Mouse (Mus musculus): Measurements from ENCODE around the gene Cfap97d2. TPM values are rescaled to one million over a fixed set of nuclear protein-coding genes. Genes with fewer than 3 reads are reported as not detected.
"Not testable (repeated sequence)": the region's sequence is repeated elsewhere in the genome, so short reads cannot be mapped to it uniquely, and the experiment has no call there.

The Cfap97d2 gene
- total and polyA plus RNA-seq, 2 experiments from 2014 or later = 1.6 to 1.7 TPM

GRCm38 (mm10) chr8:13740817-13741613, 35.3 kb downstream of the Cfap97d2 start:
- no peak for TF ChIP-seq CTCF (IDR thresholded peaks at IDR 0.05; ENCODE audit: low read depth)
- 89% methylated on average over 7 of the region's 7 CpGs for WGBS
- H3K27ac ChIP-seq (ENCODE audit: low read depth, low read length) = no peak overlapping the region

GRCm38 (mm10) chr8:13746212-13746611, 40.5 kb downstream of the Cfap97d2 start:
- not testable (repeated sequence) for DNase-seq; H3K4me1 ChIP-seq (ENCODE audit: insufficient read depth); H3K4me2 ChIP-seq (ENCODE audit: low read depth); H3K27me3 ChIP-seq (ENCODE audit: insufficient read depth, low read length); ATAC-seq; H3K27ac ChIP-seq (ENCODE audit: low read depth, low read length); H3K9me3 ChIP-seq (ENCODE audit: low read length); H3K4me3 ChIP-seq (ENCODE audit: low read depth, low read length); H3K9ac ChIP-seq; H3K36me3 ChIP-seq (ENCODE audit: insufficient read depth)
- WGBS = 86% methylated on average over 5 of the region's 6 CpGs

More at GRCm38 (mm10) chr8:13740817-13741613, 35.3 kb downstream of the Cfap97d2 start:
- Histone ChIP-seq H3K4me2 (ENCODE audit: low read depth) (no peak overlapping the region), H3K4me1 (ENCODE audit: insufficient read depth) (no peaks in the 10 kb centered on the region), H3K36me3 (ENCODE audit: insufficient read depth) (no peaks in the 10 kb centered on the region), H3K9ac (no peak overlapping the region), H3K4me3 (ENCODE audit: low read depth, low read length) (no peak overlapping the region), H3K27me3 (ENCODE audit: insufficient read depth, low read length) (no peaks in the 10 kb centered on the region), H3K9me3 (ENCODE audit: low read length) (no peaks in the 10 kb centered on the region)
- DNase-seq (no peak), ATAC-seq (no peak)

- WGBS = 23% methylated on average over 3 of the region's 3 CpGs
- Histone ChIP-seq H3K4me1 (ENCODE audit: insufficient read depth) (no peaks in the 10 kb centered on the region), H3K36me3 (ENCODE audit: insufficient read depth) (no peaks in the 10 kb centered on the region), H3K4me3 (ENCODE audit: low read depth, low read length) (no peak overlapping the region), H3K27ac (ENCODE audit: low read depth, low read length) (no peak overlapping the region), H3K9ac (no peak overlapping the region), H3K27me3 (ENCODE audit: insufficient read depth, low read length) (no peaks in the 10 kb centered on the region), H3K4me2 (ENCODE audit: low read depth) (no peak overlapping the region), H3K9me3 (ENCODE audit: low read length) (no peaks in the 10 kb centered on the region)
- no peak for TF ChIP-seq CTCF (IDR thresholded peaks at IDR 0.05; ENCODE audit: low read depth)
- DNase-seq (no peak), ATAC-seq (no peak)
These were observed 41.9 kb downstream of the Cfap97d2 start for GRCm38 (mm10) chr8:13747626-13748025.

GRCm38 (mm10) chr8:13753680-13754079, 48.0 kb downstream of the Cfap97d2 start:
- ATAC-seq = no peak
- Histone ChIP-seq H3K27me3 (ENCODE audit: insufficient read depth, low read length) (no peaks in the 10 kb centered on the region), H3K27ac (ENCODE audit: low read depth, low read length) (no peak overlapping the region), H3K36me3 (ENCODE audit: insufficient read depth) (no peaks in the 10 kb centered on the region), H3K9ac (no peak overlapping the region), H3K4me1 (ENCODE audit: insufficient read depth) (peaks cover 10% of the 10 kb centered on the region; the same call in 1 of the 2 replicates), H3K4me2 (ENCODE audit: low read depth) (no peak overlapping the region), H3K9me3 (ENCODE audit: low read length) (no peaks in the 10 kb centered on the region), H3K4me3 (ENCODE audit: low read depth, low read length) (no peak overlapping the region)
- peak; percentile 85 for TF ChIP-seq CTCF (IDR thresholded peaks at IDR 0.05; ENCODE audit: low read depth)
- WGBS = 25% methylated on average over 2 of the region's 2 CpGs
- peak; percentile 86 for DNase-seq

GRCm38 (mm10) chr8:13756480-13756879, 50.8 kb downstream of the Cfap97d2 start:
- no peak for TF ChIP-seq CTCF (IDR thresholded peaks at IDR 0.05; ENCODE audit: low read depth)
- peak overlapping the region; percentile 81; the same call in 1 of the 2 replicates for H3K4me2 ChIP-seq (ENCODE audit: low read depth)
- H3K4me3 ChIP-seq (ENCODE audit: low read depth, low read length) = no peak overlapping the region
- 49% methylated on average over 7 of the region's 7 CpGs for WGBS
- peaks cover 19% of the 10 kb centered on the region; the same call in 1 of the 2 replicates for H3K4me1 ChIP-seq (ENCODE audit: insufficient read depth)
- H3K36me3 ChIP-seq (ENCODE audit: insufficient read depth) = peaks cover 5% of the 10 kb centered on the region; the same call in 1 of the 2 replicates
- ATAC-seq (no peak), DNase-seq (no peak)
- no peaks in the 10 kb centered on the region for H3K27me3 ChIP-seq (ENCODE audit: insufficient read depth, low read length)
- H3K9me3 ChIP-seq (ENCODE audit: low read length) = no peaks in the 10 kb centered on the region
- H3K27ac ChIP-seq (ENCODE audit: low read depth, low read length) = no peak overlapping the region
- no peak overlapping the region for H3K9ac ChIP-seq

GRCm38 (mm10) chr8:13756982-13757804, 51.5 kb downstream of the Cfap97d2 start, which contains the start of gene Cdc16:
Gene Cdc16, plus strand, starts transcription at chr8:13757676.
- peak within 1 kb of the TSS; percentile 74 for H3K9ac ChIP-seq
- peaks cover 9% of the 10 kb centered on the region for H3K36me3 ChIP-seq (ENCODE audit: insufficient read depth)
- H3K4me3 ChIP-seq (ENCODE audit: low read depth, low read length) = peak within 1 kb of the TSS; percentile 73
- DNase-seq = peak; percentile 94
- peaks cover 19% of the 10 kb centered on the region; the same call in 1 of the 2 replicates for H3K4me1 ChIP-seq (ENCODE audit: insufficient read depth)
- peak within 1 kb of the TSS; percentile 84 for H3K27ac ChIP-seq (ENCODE audit: low read depth, low read length)
- peak; percentile 98 for ATAC-seq
- TF ChIP-seq CTCF (IDR thresholded peaks at IDR 0.05; ENCODE audit: low read depth) = no peak
- H3K4me2 ChIP-seq (ENCODE audit: low read depth) = peak within 1 kb of the TSS; percentile 81
- H3K27me3 ChIP-seq (ENCODE audit: insufficient read depth, low read length) = no peaks in the 10 kb centered on the region
- WGBS = 13% methylated on average over 39 of the region's 40 CpGs
- H3K9me3 ChIP-seq (ENCODE audit: low read length) = no peaks in the 10 kb centered on the region

All from forebrain, postnatal 0 days (tissue).